Mouse (Mus musculus) liver (tissue): ENCODE measurements around the gene Ccndbp1.
"Not testable (repeated sequence)": the region's sequence is repeated elsewhere in the genome, so short reads cannot be mapped to it uniquely, and the experiment has no call there.

Experiments
- DNase-seq: peaks from one replicate; pipeline ENCODE4 v3.0.0-alpha.2; 2020; ENCODE audit warnings: mixed read lengths

The Ccndbp1 gene

GRCm38 (mm10) chr2:121004018-121004811 is 4.0 kb upstream of the Ccndbp1 start:
- DNase-seq = no peak

DNA sequence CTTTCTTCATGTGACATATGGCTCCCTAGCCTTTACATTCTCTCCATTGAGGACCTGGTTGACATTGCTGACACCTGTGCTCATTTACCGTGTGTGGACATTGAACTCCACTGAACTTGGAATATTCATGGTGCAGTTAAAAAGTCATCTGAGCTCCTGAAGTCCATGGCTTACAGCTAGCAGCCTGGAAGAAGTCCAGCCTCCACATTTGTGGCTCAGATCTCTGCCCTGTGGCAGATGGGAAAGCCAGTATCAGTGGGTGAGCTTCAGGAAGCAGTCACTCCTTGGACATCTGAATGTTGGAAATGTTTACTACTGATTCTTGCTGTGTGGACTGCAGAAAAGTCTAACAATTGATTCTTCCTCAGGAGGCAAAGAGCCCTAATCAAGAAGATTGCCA is 1.2 kb upstream of the Ccndbp1 start:
- no peak for DNase-seq

DNA sequence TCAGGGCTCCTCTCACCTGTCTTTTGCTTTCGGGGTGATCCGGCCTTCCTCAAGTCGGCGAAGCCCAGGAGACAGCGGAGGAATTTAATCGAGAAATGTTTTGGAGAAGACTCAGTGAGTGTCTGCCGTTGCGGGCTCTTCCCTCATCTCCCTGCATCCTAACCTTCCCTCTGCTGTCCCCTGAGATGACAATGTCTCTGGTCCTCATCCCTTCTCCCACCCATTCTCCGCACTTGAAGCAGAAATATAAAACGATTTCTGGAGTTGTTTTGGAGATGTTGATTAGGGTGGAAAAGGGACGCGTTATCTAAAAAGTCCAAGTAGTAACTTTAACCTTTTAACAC is 433 bp downstream of the Ccndbp1 start:
- DNase-seq = no peak

DNA sequence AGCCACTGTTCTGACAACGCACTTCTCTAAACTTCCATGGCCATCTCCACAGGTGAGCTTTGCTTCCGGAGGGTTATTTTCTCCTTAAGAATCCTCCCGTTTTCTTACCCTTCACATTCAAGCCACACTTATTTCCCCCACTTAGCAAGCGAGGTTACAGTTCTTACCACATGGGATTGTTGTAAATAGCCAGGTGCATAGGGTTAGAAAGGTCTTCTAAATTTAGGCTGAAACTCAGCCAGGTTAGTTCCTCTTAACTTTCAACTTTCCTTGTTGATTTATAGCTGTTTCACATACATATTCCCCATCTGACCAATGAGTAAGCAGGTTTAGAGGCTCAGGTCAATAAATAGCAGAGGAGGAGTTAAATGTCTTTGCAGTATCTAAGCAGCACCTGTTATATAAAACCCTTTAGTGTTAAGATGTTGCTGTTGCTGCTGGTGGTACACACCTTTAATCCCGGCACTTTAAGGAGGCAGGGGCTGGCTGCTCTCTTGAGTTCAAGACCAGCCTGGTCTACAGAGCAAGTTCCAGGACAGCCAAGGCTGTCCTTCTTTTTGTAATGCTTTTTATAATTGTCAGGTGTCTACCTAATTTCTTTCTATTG is 971 bp downstream of the Ccndbp1 start:
- no peak for DNase-seq

GRCm38 (mm10) chr2:121012676-121013075 is 4.5 kb downstream of the Ccndbp1 start:
- DNase-seq = no peak

DNA sequence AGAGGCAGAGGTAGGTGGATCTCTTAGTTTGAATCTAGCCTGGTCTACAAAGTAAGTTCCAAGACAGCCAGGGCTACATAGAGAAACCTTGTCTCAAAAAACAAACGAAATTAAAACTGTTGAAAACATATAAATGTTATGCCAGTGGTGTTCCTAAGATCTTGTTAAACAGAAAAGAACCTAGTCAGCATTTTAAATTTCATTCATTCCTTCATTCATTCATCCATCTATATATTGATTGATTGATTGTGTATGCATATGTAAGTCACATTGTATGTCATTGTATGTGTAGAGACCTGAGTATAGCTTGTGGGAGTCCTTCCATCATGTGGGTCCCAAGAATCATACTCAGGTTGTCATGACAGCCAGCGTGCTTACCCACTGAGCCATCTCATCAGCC is 7.3 kb downstream of the Ccndbp1 start:
- DNase-seq = no peak

DNA sequence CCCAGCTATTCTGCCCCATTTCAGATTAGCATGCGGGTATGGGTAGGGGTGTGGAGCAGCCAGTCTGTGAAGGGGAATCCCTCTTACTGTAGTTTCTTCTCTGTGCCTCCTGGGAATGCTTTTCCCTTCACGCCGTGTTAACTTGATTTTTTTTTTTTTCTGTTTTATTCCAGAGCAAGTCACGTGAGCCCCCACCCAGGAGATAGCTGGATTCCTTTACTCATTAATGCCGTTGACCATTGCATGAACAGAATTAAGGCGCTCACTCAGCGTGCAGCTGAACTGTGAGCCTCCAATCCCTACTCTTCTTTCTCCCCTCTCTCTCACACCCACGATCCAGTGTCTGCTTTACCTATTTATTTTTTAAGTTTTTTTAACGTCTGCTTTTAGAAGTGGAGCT is 8.0 kb downstream of the Ccndbp1 start:
- DNase-seq = no peak

DNA sequence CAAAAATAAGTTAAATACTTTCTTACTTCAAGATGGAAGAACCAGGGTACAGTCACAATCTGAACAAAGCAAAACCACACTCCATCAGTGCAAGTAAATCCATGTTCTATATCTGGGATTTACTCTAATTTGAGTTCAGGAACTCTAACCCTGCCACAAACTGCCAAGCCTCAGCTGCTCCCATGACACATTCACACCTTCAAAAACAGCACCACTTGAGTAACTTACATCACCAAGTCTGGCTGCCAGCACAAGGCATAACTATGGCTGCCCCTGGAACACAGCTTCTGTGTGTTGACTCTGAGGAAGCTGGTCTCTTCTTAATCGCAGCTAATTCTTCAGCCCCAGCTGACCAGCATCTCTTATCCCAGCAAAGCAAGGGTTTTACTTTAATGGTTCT is 8.9 kb downstream of the Ccndbp1 start:
- no peak for DNase-seq

- no peak for DNase-seq
These were observed 14.7 kb downstream of the Ccndbp1 start for GRCm38 (mm10) chr2:121022918-121023317.

- DNase-seq = peak; percentile 90
These were observed 28.6 kb downstream of the Ccndbp1 start, which contains the start of gene Epb42 for GRCm38 (mm10) chr2:121036733-121037341. Epb42 (minus strand) TSS chr2:121037072.

- DNase-seq = not testable (repeated sequence)
These were observed 30.6 kb downstream of the Ccndbp1 start for GRCm38 (mm10) chr2:121038851-121039250.

DNA sequence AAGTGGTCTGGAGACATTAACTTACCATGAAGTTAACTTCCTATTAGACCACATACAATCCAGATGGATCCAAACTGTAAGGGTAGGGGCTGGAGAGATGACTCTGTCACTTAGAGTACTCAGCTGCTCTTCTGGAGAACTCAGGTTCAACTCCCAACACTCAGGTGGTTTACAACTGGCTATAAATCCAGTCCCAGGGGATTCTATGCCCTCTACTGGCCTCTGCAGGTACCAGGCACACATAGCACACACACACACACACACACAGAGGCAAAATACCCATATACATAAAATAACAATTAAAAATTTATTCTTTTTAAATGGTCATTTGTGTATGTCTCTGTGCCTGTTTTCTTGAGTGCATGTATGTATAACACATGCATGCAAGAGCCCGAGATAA is 31.2 kb downstream of the Ccndbp1 start:
- peak; percentile 32 for DNase-seq

DNA sequence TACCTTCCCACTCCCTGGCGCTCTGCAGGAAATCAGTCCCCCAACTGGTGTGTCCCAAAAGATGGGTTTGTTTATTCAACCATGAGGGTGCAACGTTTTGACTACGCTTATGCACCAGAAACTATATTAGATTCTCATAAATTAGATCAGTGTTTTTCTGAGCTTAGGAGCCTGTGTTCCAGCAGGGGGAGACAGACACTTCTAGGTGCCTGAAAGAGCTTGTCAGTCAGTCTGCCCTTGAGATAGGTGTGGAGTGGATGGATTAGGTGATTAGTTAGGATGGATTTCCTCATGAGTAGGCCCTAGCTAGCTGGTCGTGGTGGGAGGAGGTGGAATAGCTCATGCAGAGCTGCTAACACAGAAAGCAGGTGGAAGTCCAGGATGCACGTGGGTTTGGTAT is 32.9 kb downstream of the Ccndbp1 start:
- peak; percentile 63 for DNase-seq

DNA sequence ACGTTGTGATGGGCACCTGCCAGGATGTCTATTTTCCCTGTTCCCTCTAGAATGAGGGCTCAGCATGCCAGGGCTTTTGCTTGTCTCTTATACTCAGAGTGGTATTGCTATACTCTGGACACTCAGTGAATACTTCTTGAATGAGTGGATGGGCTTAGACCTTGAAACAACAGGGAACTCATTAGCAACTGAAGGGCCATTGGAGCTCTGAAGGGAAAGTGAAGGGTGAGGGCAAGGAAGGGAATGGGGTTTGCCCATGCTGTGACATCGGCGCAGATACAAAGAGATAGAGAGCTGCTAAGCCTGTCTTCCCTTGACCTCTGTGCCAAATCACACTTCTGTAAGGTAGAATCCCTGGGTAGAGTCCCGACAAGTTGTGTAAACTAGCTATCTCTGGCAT is 37.5 kb downstream of the Ccndbp1 start:
- no peak for DNase-seq

DNA sequence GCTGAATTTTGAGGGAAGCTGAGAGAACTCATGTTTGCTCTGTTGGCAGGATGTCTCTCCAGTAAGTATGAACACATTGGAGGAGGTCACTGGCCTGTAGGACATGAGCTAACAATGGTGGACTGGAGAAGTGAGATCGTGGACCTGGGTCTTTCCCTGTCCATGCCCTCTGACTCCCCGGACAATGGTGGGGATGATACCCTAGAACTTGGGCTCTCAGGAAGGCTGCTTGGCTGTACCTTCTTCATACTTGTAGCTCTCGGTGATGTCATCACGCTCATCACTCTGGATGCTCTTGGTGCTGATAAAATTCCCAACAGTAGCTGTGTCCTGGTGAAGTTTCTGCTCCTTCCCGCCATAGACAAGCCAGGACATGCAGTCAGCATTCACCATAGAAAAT is 44.0 kb downstream of the Ccndbp1 start:
- no peak for DNase-seq

GRCm38 (mm10) chr2:121054060-121054459 is 45.9 kb downstream of the Ccndbp1 start:
- peak; percentile 47 for DNase-seq

DNA sequence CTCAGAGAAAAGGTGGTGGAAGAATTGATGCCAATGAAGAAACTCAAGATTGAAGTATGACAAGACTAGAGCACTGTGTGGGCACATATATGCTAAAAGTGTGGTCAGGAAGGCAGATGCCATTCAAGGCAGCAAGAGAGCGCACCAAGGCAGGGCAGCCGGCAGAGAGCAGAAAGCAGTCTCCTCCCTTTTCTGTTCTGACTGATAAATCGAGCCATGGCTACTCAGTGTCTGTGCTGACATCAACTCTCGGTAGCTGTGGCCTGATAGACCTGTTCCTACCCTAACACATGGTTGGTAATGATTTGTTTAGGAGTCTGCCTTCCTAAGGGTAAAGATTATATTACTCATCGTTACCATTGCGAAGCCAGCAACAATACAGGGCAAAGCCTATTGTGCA is 47.7 kb downstream of the Ccndbp1 start:
- peak; percentile 68 for DNase-seq

DNA sequence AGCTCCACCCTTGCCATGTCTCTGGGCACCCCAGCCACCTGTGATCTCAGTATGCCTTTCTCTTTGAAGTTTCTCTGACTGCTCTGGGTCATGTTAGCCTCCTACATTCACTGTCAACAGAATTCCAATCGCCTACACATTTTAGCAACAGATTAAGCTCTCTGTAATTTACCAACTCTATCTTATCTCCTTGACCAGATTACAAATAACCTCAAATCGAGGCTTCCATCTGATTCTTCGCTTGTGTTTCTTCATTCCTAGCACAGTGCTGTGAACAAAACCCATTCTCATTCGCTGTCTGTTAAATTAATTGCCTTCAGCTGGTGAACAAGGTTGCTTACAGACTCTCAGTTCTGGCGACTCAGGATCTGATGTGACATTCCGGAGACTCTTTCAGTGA is 49.8 kb downstream of the Ccndbp1 start:
- no peak for DNase-seq

GRCm38 (mm10) chr2:121061315-121061714 is 53.1 kb downstream of the Ccndbp1 start:
- no peak for DNase-seq
